Mouse (Mus musculus): Measurements from ENCODE around the gene Aicda. TPM values are rescaled to one million over a fixed set of nuclear protein-coding genes. Genes with fewer than 3 reads are reported as not detected.

The Aicda gene
- total RNA-seq, 2 experiments from 2014 or later = not detected

DNA sequence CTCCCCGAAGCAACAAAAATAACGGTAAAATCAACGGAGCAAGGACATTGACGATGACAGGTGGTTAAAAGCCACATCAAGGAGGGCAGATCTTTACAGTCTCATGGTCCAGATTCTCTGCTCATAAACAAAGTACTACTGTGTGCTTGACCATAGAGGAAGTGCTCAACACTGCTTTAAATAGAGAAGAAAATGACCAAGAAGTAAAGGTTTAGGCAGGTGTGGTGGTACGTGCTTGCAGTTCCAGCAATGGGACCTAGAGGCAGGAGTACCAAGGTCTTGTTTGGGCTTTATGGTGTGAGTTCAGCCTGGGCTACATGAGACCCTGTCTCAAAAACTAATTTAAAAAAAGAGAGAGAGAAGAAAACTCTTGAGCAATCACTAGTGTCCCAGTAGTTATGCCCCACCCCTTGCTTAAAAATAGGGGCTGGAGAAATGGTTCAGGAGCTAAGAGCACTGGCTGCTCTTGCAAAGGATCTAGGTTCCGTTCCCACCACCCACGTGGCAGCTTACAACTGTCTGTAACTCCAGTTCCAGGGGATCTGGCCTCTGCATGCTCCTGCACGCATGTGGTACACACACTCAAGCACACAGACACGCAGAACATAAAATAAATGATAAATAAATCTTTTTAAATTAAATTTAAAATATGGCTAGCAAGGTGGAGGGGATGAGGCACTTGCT lies 45.6 kb downstream of the Aicda start:
- DNase-seq = no peak
- intact Hi-C loops (cut with DNase I) = no loop called here

DNA sequence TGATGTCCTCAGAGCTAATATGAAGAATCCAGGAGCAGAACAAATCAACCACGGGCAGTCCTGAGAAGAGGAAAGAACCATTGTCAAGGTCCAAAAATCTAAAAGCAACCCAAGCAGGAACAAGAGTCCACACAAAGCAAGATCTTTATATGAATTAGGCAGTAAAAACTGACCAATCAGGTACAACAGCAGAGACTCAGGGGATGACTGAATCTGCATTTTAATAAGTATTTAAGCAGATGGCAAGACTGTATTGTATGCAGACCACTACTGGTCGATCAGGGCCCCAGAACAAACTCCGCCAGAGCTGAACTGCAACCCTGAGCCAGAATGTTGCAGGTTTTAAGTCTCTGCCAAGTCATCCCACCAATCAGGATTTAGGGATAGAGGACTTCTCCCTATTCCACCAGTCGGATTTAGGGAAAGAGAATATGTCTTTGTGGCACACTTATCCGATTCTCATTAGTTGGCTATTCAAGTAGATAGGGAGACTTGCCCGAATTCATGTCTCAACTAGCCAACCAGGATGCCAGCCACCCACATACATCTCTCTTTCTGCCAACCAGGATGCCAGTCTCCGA lies 46.6 kb downstream of the Aicda start:
- intact Hi-C loops (cut with DNase I) = no loop called here
- peak in 1 of 2 experiments; percentile 9 for DNase-seq

GRCm38 (mm10) chr6:122601031-122601430 lies 47.4 kb downstream of the Aicda start:
- DNase-seq = no peak
- intact Hi-C loops (cut with DNase I) = no loop called here

DNA sequence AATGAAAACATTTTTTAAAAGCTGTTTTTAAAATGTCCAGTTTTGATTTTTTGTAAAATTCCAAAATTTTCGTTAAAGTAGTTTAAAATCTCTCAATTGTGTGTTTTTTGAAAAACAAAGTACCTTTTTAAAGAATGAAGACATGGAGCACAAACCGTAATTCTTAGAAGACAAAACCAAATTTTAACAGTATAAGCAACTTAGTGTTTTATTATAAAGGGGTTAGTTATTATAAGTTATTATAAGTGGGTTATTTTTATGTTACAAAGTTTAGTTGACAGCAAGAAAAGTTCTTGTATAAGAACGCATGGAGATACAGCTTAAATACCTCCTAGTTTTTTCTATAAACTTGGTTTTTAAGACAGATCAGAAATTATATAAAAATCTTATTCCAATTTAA lies 48.0 kb downstream of the Aicda start:
- intact Hi-C loops (cut with DNase I) = no loop called here

GRCm38 (mm10) chr6:122602242-122602991 lies 48.8 kb downstream of the Aicda start, which contains the start of gene Apobec1:
Gene Apobec1, minus strand, starts transcription at chr6:122602444.
- intact Hi-C loops (cut with DNase I) = no loop called here
- DNase-seq = peak; percentile 83 to 85

More for the DNA sequence above, 48.0 kb downstream of the Aicda start:
- no peak for DNase-seq

GRCm38 (mm10) chr6:122602992-122603322 lies 49.4 kb downstream of the Aicda start:
- DNase-seq = peak in 1 of 2 experiments; percentile 36
- intact Hi-C loops (cut with DNase I) = no loop called here

GRCm38 (mm10) chr6:122604260-122604659 lies 50.7 kb downstream of the Aicda start:
- no peak for DNase-seq
- intact Hi-C loops (cut with DNase I) = no loop called here

GRCm38 (mm10) chr6:122605483-122605882 lies 51.9 kb downstream of the Aicda start:
- no peak for DNase-seq
- intact Hi-C loops (cut with DNase I) = no loop called here

GRCm38 (mm10) chr6:122606661-122607060 lies 53.1 kb downstream of the Aicda start:
- no peak for DNase-seq
- intact Hi-C loops (cut with DNase I) = no loop called here

DNA sequence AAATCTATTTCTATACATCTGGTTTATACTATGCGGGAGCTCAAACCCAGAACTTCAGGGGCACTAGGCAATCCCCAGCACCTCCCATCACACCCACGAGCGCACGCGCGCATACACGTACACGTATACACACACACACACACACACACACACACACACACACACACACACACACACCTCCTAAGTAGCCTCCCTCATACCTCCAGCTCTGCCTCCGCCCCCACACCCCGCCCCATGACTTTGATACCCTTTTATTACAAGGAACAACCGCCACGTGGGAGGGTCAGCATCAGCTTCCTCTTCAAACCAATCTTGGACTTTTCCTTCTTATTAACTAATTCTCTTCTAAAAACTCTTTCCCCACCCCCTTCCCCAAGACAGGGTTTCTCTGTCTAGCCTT lies 54.1 kb downstream of the Aicda start:
- DNase-seq = no peak
- intact Hi-C loops (cut with DNase I) = no loop called here

- intact Hi-C loops (cut with DNase I) = no loop called here
- no peak for DNase-seq
These were observed 55.1 kb downstream of the Aicda start for GRCm38 (mm10) chr6:122608434-122609376.

DNA sequence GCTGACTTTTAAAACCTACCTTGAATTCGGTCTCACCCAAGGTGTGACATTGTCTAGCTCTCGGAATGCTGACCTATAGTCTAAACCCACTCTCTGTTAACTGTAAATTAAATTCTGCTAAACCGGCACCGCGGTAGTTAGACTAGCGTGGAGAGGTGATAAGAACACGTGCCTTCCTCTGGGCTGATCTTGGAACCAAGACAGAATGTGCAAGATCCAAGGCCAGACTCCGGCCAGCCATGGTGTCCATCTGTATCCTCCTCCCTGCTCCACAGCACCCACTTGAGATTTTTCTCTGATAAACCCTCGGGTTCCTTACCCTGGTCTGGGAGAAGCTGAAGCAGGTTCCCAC lies 55.8 kb downstream of the Aicda start:
- DNase-seq = no peak
- intact Hi-C loops (cut with DNase I) = no loop called here

DNA sequence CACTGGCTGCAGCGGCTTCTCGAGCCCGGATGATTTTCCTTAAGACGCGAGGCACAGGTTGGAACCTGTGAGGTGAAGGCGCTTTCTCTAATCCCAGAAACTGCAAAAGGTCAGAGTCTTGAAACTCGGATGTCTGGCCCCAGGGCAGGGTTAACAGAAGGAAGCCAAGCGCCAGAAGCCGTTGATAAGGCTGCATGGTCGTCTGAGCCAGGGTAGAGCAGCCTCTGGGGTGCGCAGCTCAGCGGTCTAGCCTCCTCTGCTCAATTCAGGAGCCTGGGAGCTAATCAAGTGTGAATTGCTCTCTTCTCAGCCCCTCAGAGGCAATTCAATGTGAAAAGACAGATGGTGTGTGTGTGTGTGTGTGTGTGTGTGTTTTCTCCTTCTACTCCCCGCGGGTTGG lies 56.2 kb downstream of the Aicda start, which contains the start of gene Gdf3:
Gene Gdf3, minus strand, starts transcription at position 317 of the 400 bp plus-strand sequence.
- DNase-seq = no peak
- intact Hi-C loops (cut with DNase I) = no loop called here

GRCm38 (mm10) chr6:122612426-122612825 lies 58.8 kb downstream of the Aicda start:
- intact Hi-C loops (cut with DNase I) = no loop called here
- DNase-seq = no peak

Other genes starting within 250 kb of the Aicda start
- 10 to 100 TPM; 51.8 to 52.1 TPM for gene M6pr, start 245.1 kb upstream of the Aicda start, total RNA-seq (2021)
- 10 to 100 TPM; 22.1 to 24.3 TPM for gene Phc1, start 213.2 kb upstream of the Aicda start, total RNA-seq (2021)
- gene Rimklb, start 55.0 kb upstream of the Aicda start, total RNA-seq (2021) = under 1 TPM in 1 of 2 experiments, not detected in 1; 0.45 TPM
- 100 to 1,000 TPM in 1 of 2 experiments, 10 to 100 TPM in 1; 93.3 to 120 TPM for gene Mfap5, start 48.0 kb upstream of the Aicda start, total RNA-seq (2021)
- gene Apobec1, start 48.6 kb downstream of the Aicda start, total RNA-seq (2021) = 1 to 10 TPM; 6.4 to 6.9 TPM
- not detected for gene Gdf3, start 56.3 kb downstream of the Aicda start, total RNA-seq (2021)
- not detected for gene Dppa3, start 72.6 kb downstream of the Aicda start, total RNA-seq (2021)
- gene Nanog, start 153.7 kb downstream of the Aicda start, total RNA-seq (2021) = not detected
- 1 to 10 TPM; 2.1 to 2.5 TPM for gene Slc2a3, start 247.8 kb downstream of the Aicda start, total RNA-seq (2021)